ENCODE assay signal across 9 mouse cellular contexts in genomic region chr6:85512577-85513530, GRCm38 (mm10). TPM values are rescaled to one million over a fixed set of nuclear protein-coding genes. Genes with fewer than 3 reads are reported as not detected.
DNase-seq lines count a peak whose midpoint lies in the region; ATAC-seq and TF ChIP-seq lines count a peak whose summit lies in the region.
"Had no signal": no experiment of that assay in that cellular context is flagged by ENCODE, and none has a peak within 500 bp of the region (broad histone marks: within the 10 kb centered on the region; RNA-seq: fewer than 3 reads in every experiment).

No protein-coding gene starts in this region.

- H3K36me3 ChIP-seq in testis, adult 2 months (ENCODE audit: control insufficient read depth, insufficient read depth, low read length) = no peaks in the 10 kb centered on the region
- no peaks in the 10 kb centered on the region for H3K36me3 ChIP-seq in hindbrain, embryonic 11.5 days (ENCODE audit: control insufficient read depth, insufficient read depth, low read length)
- H3K36me3 ChIP-seq in liver, embryonic 15.5 days (replicated peaks) = no peaks in the 10 kb centered on the region
- no peaks in the 10 kb centered on the region for H3K36me3 ChIP-seq in stomach, embryonic 14.5 days (ENCODE audit: control insufficient read depth, insufficient read depth, low read length)

- peaks cover 21% of the 10 kb centered on the region for H3K4me1 ChIP-seq in testis, adult 2 months (ENCODE audit: control insufficient read depth, insufficient read depth, low read length)
- peaks cover 9% of the 10 kb centered on the region for H3K4me1 ChIP-seq in hindbrain, embryonic 11.5 days (replicated peaks; ENCODE audit: control insufficient read depth, insufficient read depth, low read length)
- H3K4me1 ChIP-seq in liver, embryonic 15.5 days (replicated peaks) = peaks cover 20% of the 10 kb centered on the region; the same call in 1 of the 2 replicates
- H3K4me1 ChIP-seq in stomach, embryonic 14.5 days (ENCODE audit: control insufficient read depth, insufficient read depth, low read length) = peaks cover 12% of the 10 kb centered on the region

- peak; percentile 43 for ATAC-seq in hindbrain, embryonic 11.5 days (ENCODE audit: low FRiP score)
- no peak for ATAC-seq in liver, embryonic 15.5 days (ENCODE audit: insufficient read depth)
- ATAC-seq in stomach, embryonic 14.5 days (ENCODE audit: insufficient number of reproducible peaks, insufficient read depth, low FRiP score, low read depth) = no peak

- peak overlapping the region; percentile 78 for H3K4me3 ChIP-seq in testis, adult 2 months (ENCODE audit: control insufficient read depth, low read depth, low read length)
- peak overlapping the region; percentile 44 for H3K4me3 ChIP-seq in hindbrain, embryonic 11.5 days (ENCODE audit: low read depth, low read length)
- H3K4me3 ChIP-seq in liver, embryonic 15.5 days (replicated peaks) = peak overlapping the region; percentile 35
- peak overlapping the region; percentile 42 for H3K4me3 ChIP-seq in stomach, embryonic 14.5 days (ENCODE audit: low read depth, low read length)
- H3K4me3 ChIP-seq: erythroblast, embryonic 14.5 days had no signal

- peak; percentile 63; the same call in 1 of the 2 replicates for TF ChIP-seq POLR2A in testis, adult 2 months (IDR thresholded peaks at IDR 0.05; ENCODE audit: control insufficient read depth, low read depth, low read length)

- peak overlapping the region; percentile 66 for H3K27ac ChIP-seq in testis, adult 2 months (ENCODE audit: control insufficient read depth, insufficient read depth, low read depth, low read length)
- no peak overlapping the region for H3K27ac ChIP-seq in hindbrain, embryonic 11.5 days (ENCODE audit: low read depth, low read length)
- H3K27ac ChIP-seq in liver, embryonic 15.5 days (replicated peaks) = no peak overlapping the region
- H3K27ac ChIP-seq in stomach, embryonic 14.5 days (ENCODE audit: low read length) = no peak overlapping the region

- no peak for TF ChIP-seq CTCF in testis, adult 2 months (IDR thresholded peaks at IDR 0.05; ENCODE audit: control insufficient read depth, insufficient read depth, insufficient replicate concordance, low read depth, low read length)

- no peaks in the 10 kb centered on the region for H3K9me3 ChIP-seq in hindbrain, embryonic 11.5 days (ENCODE audit: control insufficient read depth, low read length)
- H3K9me3 ChIP-seq in liver, embryonic 15.5 days (replicated peaks) = no peaks in the 10 kb centered on the region
- no peaks in the 10 kb centered on the region for H3K9me3 ChIP-seq in stomach, embryonic 14.5 days (ENCODE audit: control insufficient read depth, low read depth, low read length)

- H3K9ac ChIP-seq in hindbrain, embryonic 11.5 days (ENCODE audit: low read depth, low read length) = no peak overlapping the region
- H3K9ac ChIP-seq in liver, embryonic 15.5 days = no peak overlapping the region
- H3K9ac ChIP-seq in stomach, embryonic 14.5 days (replicated peaks; ENCODE audit: low read depth, low read length) = no peak overlapping the region

- H3K4me2 ChIP-seq in hindbrain, embryonic 11.5 days (replicated peaks; ENCODE audit: low read depth, low read length) = peak overlapping the region; percentile 81
- H3K4me2 ChIP-seq in liver, embryonic 15.5 days = peak overlapping the region; percentile 56
- peak overlapping the region; percentile 61 for H3K4me2 ChIP-seq in stomach, embryonic 14.5 days (replicated peaks; ENCODE audit: low read depth, low read length)

- intact Hi-C loops in gastrocnemius, postnatal 36 days (cut with DNase I) = no loop called here

- 2% methylated on average over 59 of the region's 90 CpGs for WGBS in hindbrain, embryonic 11.5 days
- 1% methylated on average over 90 of the region's 90 CpGs for WGBS in liver, embryonic 15.5 days (ENCODE audit: insufficient replicate concordance)
- WGBS in stomach, embryonic 14.5 days = 2% methylated on average over 76 of the region's 90 CpGs

- peak; percentile 32 for DNase-seq in embryo, embryonic 10 days (ENCODE audit: low spot score)
- DNase-seq in embryo, embryonic 9.5 days (ENCODE audit: extremely low spot score) = no peak
- no peak for DNase-seq in testis, postnatal 10 days (ENCODE audit: low spot score)
- DNase-seq in hindbrain, embryonic 11.5 days (ENCODE audit: low spot score) = peak; percentile 59
- no peak for DNase-seq in gastrocnemius, postnatal 36 days

- H3K27me3 ChIP-seq in testis, adult 2 months (ENCODE audit: control insufficient read depth, insufficient read depth, low read length) = no peaks in the 10 kb centered on the region
- H3K27me3 ChIP-seq in hindbrain, embryonic 11.5 days (ENCODE audit: control insufficient read depth, insufficient read depth, low read length) = peaks cover 56% of the 10 kb centered on the region
- peaks cover 87% of the 10 kb centered on the region for H3K27me3 ChIP-seq in liver, embryonic 15.5 days
- peaks cover 48% of the 10 kb centered on the region for H3K27me3 ChIP-seq in stomach, embryonic 14.5 days (ENCODE audit: control insufficient read depth, insufficient read depth, low read length)

RNA-seq across cellular contexts. Expression of gene Egr4, which starts 0.5 kb away (rescaled TPM):
- polyA plus RNA-seq in testis, adult 2 months (2012; rRNA removed) = 1.8 and 2.0 TPM in 2 replicates
- not detected in 2 replicates for polyA plus RNA-seq in hindbrain, embryonic 11.5 days (2014; fragmentation: Nextera tagmentation; extraction: Ambion mirVana)
- not detected in 2 replicates for polyA plus RNA-seq in liver, embryonic 15.5 days (2015; fragmentation: Nextera tagmentation; extraction: Ambion mirVana)
- polyA plus RNA-seq in stomach, embryonic 14.5 days (2014; fragmentation: Nextera tagmentation; extraction: Ambion mirVana) = not detected in 2 replicates
- not detected for total RNA-seq in gastrocnemius, postnatal 36 days (2021)
- polyA plus RNA-seq: erythroblast, embryonic 14.5 days had no signal

RNA-seq across cellular contexts. Expression of gene Fbxo41, which starts 10.1 kb away (rescaled TPM):
- polyA plus RNA-seq in testis, adult 2 months (2012; rRNA removed) = 0.37 and 0.52 TPM in 2 replicates
- polyA plus RNA-seq in hindbrain, embryonic 11.5 days (2014; fragmentation: Nextera tagmentation; extraction: Ambion mirVana) = 0.89 and 0.93 TPM in 2 replicates
- not detected in 2 replicates for polyA plus RNA-seq in liver, embryonic 15.5 days (2015; fragmentation: Nextera tagmentation; extraction: Ambion mirVana)
- 0.36 and 0.42 TPM in 2 replicates for polyA plus RNA-seq in stomach, embryonic 14.5 days (2014; fragmentation: Nextera tagmentation; extraction: Ambion mirVana)
- total RNA-seq in gastrocnemius, postnatal 36 days (2021) = under 1 TPM in 1 of 2 experiments, not detected in 1; 0.03 TPM
- polyA plus RNA-seq: erythroblast, embryonic 14.5 days had no signal

Comparison
In these comparisons a context has a peak if more than half of its experiments do, and no peak if none do; other contexts are left out.
1. DNase-seq: peak in embryo, embryonic 10 days (single experiment) and hindbrain, embryonic 11.5 days (single experiment); none in embryo, embryonic 9.5 days (single experiment), testis, postnatal 10 days (single experiment) and gastrocnemius, postnatal 36 days (0 of 2).
2. Peak in every context shown above with its lines, with median percentiles within 50 percentile points of each other: H3K4me3 ChIP-seq and H3K4me2 ChIP-seq.